Mouse (Mus musculus) central nervous system, embryonic 11.5 days (tissue): ENCODE results near the gene Krtap4-1. TPM values are rescaled to one million over a fixed set of nuclear protein-coding genes. Genes with fewer than 3 reads are reported as not detected.

ENCODE experiments used
- polyA plus RNA-seq: library from polyadenylated mRNA; depleted of rRNA; stranded (reverse); fragments of >200 nt; gene quantifications from 2 replicates; pipeline ENCODE4 v1.2.3, GENCODE M21; 2012; rRNA removed

The Krtap4-1 gene
- not detected in 2 replicates for polyA plus RNA-seq

DNA sequence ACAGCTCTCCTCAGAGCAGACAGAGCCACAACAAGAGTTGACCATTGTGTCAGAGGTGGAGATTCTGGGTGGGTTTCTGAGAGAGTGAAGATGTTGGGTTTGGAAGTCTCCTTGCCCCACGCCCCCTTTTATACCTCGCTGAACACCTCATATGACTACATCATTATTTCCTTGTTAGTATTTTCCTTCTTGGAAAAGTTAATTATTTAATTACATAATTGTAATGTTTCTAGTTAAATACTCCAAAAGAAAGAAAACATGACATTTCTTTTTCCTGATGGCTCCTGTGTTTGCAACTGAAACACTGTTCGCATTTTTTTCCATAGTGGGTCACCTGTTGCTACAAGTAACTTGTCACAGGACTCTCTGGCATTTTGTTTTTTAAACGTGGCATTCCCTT, at the start of gene Krtap4-1:
Krtap4-1 (minus strand) TSS at position 101 of the 400 bp plus-strand sequence.

DNA sequence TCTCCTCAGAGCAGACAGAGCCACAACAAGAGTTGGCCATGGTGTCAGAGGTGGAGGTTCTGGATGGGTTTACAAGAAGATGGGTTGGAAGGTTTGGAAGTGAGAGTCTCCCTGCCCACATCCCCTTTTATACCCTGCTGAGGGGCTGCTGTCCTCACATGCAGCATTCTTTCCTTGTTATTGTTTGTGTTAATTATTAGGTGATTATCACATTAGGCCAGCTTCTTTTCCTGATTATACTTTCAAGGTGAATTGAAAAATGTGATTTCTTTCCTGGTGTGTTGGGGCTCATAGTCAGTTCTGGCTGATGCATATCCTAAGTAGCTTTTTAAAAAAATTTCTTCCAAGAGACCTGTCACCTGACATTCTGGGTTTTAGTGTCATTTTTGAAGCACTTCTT, 37.8 kb upstream of the Krtap4-1 start, which contains the start of gene Krtap4-6:
Krtap4-6 (minus strand) TSS at position 101 of the 400 bp plus-strand sequence.

DNA sequence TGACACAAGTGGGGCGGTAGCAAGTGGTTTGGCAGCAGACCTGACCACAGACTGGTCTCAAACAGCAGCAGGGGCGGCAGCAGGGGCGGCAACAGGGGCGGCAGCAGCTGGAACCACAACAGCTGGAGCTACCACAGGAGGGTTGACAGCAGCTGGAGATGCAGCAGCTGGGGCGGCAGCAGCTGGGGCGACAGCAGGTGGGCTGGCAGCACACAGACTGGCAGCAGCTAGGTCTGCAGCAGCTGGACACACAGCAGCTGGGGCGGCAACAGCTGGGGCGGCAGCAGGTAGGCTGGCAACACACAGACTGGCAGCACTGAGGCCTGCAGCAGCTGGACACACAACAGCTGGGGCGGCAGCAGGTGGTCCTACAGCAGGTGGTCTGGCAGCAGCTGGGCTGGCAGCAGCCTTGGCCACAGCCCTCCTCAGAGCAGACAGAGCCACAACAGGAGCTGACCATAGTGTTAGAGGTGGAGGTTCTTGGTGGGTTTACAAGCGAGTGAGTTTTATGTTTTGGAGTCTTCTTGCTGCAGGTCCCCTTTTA, 30.5 kb upstream of the Krtap4-1 start, which contains the start of gene Gm11563:
Gm11563 (minus strand) TSS at position 494 of the 544 bp plus-strand sequence.

DNA sequence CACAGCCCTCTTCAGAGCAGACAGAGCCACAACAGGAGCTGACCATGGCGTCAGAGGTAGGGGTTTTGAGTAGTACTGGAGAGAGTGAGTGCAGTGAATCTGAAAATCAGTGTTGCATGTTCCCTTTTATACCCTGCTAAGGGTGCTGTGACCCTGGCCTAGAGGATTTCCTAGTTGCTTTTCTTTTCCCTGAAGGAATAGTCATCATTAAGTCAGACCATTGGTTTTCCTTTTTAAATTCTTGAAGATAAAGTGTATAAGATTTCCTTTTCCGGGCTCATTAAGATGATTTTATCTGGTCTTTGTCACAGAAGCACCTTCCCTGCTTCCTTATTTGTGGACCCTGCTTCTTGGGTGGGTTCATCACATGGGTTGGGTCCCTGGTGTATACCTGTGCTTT, 22.1 kb upstream of the Krtap4-1 start, which contains the start of gene Gm11555:
Gm11555 (minus strand) TSS at position 101 of the 400 bp plus-strand sequence.

DNA sequence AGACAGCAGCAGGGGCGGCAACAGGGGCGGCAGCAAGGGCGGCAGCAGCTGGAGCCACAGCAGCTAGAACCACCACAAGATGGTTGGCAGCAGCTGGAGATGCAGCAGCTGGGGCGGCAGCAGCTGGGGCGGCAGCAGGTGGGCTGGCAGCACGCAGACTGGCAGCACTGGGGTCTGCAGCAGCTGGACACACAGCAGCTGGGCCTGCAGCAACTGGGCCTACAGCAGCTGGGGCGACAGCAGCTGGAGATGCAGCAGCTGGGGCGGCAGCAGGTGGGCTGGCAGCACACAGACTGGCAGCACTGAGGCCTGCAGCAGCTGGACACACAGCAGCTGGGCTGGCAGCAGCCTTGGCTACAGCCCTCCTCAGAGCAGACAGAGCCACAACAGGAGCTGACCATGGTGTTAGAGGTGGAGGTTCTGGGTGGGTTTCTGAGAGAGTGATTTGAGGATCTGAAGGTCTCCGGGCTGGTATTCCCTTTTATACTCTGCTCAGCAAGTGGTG, 15.6 kb upstream of the Krtap4-1 start, which contains the start of gene Krtap4-7:
Krtap4-7 (minus strand) TSS at position 455 of the 505 bp plus-strand sequence.

DNA sequence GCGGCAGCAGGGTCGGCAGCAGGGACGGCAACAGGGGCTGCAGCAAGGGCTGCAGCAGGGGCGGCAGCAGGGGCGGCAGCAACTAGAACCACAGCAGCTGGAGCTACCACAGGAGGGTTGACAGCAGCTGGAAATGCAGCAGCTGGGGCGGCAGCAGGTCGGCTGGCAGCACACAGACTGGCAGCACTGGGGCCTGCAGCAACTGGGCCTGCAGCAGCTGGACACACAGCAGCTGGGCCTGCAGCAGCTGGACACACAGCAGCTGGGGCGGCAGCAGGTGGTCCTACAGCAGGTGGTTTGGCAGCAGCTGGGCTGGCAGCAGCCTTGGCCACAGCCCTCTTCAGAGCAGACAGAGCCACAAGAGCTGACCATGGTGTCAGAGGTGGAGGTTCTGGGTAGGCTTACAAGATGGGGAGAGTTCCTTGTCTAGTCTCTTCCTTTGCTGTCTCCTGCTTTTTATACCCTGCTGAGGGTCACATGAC, 6.7 kb upstream of the Krtap4-1 start, which contains the start of gene Krtap4-2:
Krtap4-2 (minus strand) TSS at position 432 of the 482 bp plus-strand sequence.

DNA sequence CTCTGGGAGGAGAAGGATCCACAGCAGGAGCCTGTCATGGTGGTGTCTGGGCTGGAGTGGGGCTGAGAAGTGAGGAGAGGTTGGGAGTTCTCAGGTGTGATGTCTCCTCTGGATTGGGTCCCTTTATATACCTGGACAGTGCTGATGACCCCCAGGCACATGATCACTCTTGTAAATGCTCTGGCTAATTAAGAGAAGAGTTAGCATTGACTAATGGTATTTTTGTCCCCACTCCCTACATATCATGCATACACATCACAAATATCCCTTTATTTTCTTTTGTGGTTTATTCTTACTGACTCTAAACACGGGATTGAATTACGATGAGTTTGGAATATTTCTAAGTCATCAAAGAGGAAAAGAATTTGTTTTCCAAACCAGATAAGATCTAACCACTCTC, 7.7 kb downstream of the Krtap4-1 start, which contains the start of gene Gm11562:
Gm11562 (minus strand) TSS at position 101 of the 400 bp plus-strand sequence.

DNA sequence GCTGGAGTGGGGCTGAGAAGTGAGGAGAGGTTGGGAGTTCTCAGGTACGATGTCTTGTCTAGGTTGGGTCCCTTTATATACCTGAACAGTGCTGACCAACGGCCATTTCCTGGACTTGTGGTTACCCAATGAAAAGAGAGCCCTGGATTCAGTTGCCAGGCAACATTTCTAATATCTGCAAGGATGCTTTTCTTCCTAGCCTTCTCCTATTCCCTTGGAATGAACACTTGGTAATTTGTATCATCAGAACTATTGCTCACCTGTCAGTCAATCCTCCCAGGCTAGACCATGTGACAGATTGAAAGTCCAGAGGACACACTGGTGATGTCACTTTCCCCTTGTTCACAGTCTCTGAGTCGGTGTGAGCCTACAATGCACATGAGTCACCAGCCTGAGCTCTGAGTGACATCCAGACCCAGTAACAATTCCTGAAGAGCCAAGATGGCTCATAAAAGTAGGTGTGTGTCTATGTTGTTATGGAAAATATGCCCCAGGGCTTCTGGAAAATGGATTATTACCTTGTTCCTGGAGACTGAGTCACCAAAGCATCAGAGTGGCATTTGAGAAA, 13.2 kb downstream of the Krtap4-1 start, which contains the start of gene Krtap2-4:
Krtap2-4 (minus strand) TSS at position 51 of the 568 bp plus-strand sequence.

DNA sequence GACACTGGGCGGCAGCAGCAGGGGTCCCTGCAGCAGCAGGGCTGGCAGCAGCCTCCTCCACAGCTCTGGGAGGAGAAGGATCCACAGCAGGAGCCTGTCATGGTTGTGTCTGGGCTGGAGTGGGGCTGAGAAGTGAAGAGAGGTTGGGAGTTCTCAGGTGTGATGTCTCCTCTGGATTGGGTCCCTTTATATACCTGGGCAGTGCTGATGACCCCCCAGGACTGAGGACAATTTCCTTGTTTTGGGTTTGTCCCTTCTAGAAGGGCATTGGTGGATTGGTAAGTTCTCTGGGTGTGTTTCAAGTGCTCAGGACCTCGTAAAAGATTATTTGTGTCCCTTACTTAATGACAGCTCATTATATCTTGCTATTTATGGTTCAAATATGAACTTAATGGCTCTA, 17.9 kb downstream of the Krtap4-1 start, which contains the start of gene Gm11937:
Gm11937 (minus strand) TSS at position 101 of the 400 bp plus-strand sequence.

DNA sequence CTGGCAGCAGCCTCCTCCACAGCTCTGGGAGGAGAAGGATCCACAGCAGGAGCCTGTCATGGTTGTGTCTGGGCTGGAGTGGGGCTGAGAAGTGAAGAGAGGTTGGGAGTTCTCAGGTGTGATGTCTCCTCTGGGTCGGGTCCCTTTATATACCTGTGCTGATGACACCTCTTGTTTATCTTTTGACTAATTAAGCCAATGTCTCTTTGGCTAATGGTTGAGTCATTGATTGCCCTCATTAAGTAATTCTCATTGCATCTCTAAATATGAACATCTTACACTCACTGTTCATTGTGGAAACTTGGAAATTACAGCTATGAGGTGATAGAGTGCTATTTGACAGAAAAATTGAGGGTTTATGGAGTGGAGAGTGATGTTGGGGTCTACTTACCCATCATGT, 24.8 kb downstream of the Krtap4-1 start, which contains the start of gene Gm11938:
Gm11938 (minus strand) TSS at position 101 of the 400 bp plus-strand sequence.

DNA sequence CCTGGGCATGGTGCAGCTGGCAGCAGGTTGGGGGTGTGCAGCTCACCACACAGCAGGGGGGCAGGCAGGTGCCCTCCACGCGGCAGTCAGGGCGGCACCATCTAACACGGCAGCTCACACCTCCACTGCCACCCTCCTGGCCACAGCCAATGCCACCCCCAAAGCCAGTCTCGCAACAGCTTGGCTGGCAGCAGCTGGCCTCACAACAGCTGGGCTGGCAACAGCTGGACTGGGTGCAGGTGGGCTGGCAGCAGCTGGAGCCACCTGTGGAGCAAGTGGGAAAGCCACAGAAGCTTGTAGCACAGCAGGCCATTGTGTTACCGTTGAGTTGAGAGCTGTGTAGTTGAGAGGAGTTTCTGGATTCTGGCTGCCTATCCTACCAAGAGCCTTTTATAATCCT, 30.3 kb downstream of the Krtap4-1 start, which contains the start of gene Krtap9-3:
Krtap9-3 (minus strand) TSS at position 364 of the 400 bp plus-strand sequence.

DNA sequence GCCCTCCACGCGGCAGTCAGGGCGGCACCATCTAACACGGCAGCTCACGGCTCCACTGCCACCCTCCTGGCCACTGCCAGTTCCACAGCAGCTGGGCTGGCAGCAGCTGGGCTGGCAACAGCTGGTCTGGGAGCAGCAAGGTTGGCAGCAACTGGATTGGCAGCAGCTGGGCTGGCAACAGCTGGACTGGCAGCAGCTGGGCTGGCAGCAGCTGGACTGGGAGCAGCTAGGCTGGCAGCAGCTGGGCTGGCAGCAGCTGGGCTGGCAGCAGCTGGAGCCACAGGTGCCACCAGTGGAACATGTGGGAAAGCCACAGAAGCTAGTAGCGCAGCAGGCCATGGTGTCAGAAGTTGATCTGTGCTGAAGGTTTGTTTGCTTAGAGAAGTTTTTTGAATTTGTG, 37.1 kb downstream of the Krtap4-1 start, which contains the start of gene Krtap1-3:
Krtap1-3 (minus strand) TSS at position 359 of the 400 bp plus-strand sequence.

DNA sequence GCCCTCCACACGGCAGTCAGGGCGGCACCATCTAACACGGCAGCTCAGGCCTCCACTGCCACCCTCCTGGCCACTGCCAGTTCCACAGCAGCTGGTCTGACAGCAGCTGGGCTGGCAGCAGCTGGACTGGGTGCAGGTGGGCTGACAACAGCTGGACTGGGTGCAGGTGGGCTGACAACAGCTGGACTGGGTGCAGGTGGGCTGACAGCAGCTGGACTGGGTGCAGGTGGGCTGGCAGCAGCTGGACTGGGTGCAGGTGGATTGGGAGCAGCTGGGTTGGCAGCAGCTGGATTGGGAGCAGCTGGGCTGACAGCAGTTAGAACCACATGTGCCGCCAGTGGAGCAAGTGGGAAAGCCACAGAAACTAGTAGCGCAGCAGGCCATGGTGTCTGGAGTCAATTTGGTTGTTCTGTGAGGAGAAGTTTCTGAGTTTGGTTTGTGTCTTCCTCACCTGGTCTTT, 44.8 kb downstream of the Krtap4-1 start, which contains the start of gene Krtap1-4:
Krtap1-4 (minus strand) TSS at position 410 of the 460 bp plus-strand sequence.

DNA sequence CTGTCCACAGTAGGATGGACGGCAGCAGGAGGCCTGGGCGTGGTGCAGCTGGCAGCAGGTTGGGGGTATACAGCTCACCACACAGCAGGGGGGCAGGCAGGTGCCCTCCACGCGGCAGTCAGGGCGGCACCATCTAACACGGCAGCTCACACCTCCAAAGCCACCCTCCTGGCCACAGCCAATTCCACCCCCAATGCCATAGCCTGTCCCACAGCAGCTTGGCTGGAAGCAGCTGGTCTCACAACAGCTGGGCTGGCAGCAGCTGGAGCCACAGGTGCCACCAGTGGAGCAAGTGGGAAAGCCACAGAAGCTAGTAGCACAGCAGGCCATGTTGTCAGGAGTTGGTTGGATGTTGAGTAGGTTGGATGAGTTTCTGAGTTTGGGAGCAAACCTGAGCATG, 47.4 kb downstream of the Krtap4-1 start, which contains the start of gene Krtap1-5:
Krtap1-5 (minus strand) TSS at position 381 of the 400 bp plus-strand sequence.

Other genes with a start within 250 kb of the Krtap4-1 start
- gene Krt10, start 238.9 kb downstream of the Krtap4-1 start, polyA plus RNA-seq = 5.6 and 10.6 TPM in 2 replicates
- 0.04 TPM in 1 of 2 replicates, not detected in the other for gene Krt12, start 206.0 kb downstream of the Krtap4-1 start, polyA plus RNA-seq
- 1.1 and 2.3 TPM in 2 replicates for gene Krt20, start 190.1 kb downstream of the Krtap4-1 start, polyA plus RNA-seq
- 0.08 and 0.14 TPM in 2 replicates for gene Krt23, start 135.1 kb downstream of the Krtap4-1 start, polyA plus RNA-seq
- gene Krt39, start 106.9 kb downstream of the Krtap4-1 start, polyA plus RNA-seq = not detected in 2 replicates
- 0.07 TPM in 1 of 2 replicates, not detected in the other for gene Krt40, start 85.1 kb downstream of the Krtap4-1 start, polyA plus RNA-seq
- not detected in 2 replicates for gene Krtap3-3, start 77.4 kb downstream of the Krtap4-1 start, polyA plus RNA-seq
- gene Krtap3-2, start 71.4 kb downstream of the Krtap4-1 start, polyA plus RNA-seq = not detected in 2 replicates
- gene Gm11939, start 68.8 kb downstream of the Krtap4-1 start, polyA plus RNA-seq = not detected in 2 replicates
- gene Krtap3-1, start 61.6 kb downstream of the Krtap4-1 start, polyA plus RNA-seq = not detected in 2 replicates
- gene Krtap1-5, start 47.2 kb downstream of the Krtap4-1 start, polyA plus RNA-seq = not detected in 2 replicates
- not detected in 2 replicates for gene Krtap1-4, start 44.6 kb downstream of the Krtap4-1 start, polyA plus RNA-seq
- not detected in 2 replicates for gene Krtap1-3, start 36.9 kb downstream of the Krtap4-1 start, polyA plus RNA-seq
- gene Krtap9-3, start 30.1 kb downstream of the Krtap4-1 start, polyA plus RNA-seq = not detected in 2 replicates
- not detected in 2 replicates for gene Gm11938, start 24.9 kb downstream of the Krtap4-1 start, polyA plus RNA-seq
- gene Gm11937, start 18.0 kb downstream of the Krtap4-1 start, polyA plus RNA-seq = not detected in 2 replicates
- gene Krtap2-4, start 13.4 kb downstream of the Krtap4-1 start, polyA plus RNA-seq = not detected in 2 replicates
- not detected in 2 replicates for gene Gm11562, start 7.8 kb downstream of the Krtap4-1 start, polyA plus RNA-seq
- not detected in 2 replicates for gene Krtap4-2, start 6.8 kb upstream of the Krtap4-1 start, polyA plus RNA-seq
- gene Krtap4-7, start 15.9 kb upstream of the Krtap4-1 start, polyA plus RNA-seq = not detected in 2 replicates
- gene Gm11555, start 22.0 kb upstream of the Krtap4-1 start, polyA plus RNA-seq = not detected in 2 replicates
- not detected in 2 replicates for gene Gm11563, start 30.7 kb upstream of the Krtap4-1 start, polyA plus RNA-seq
- not detected in 2 replicates for gene Krtap4-6, start 37.7 kb upstream of the Krtap4-1 start, polyA plus RNA-seq
- gene Gm14190, start 62.5 kb upstream of the Krtap4-1 start, polyA plus RNA-seq = not detected in 2 replicates
- not detected in 2 replicates for gene Gm14180, start 106.1 kb upstream of the Krtap4-1 start, polyA plus RNA-seq
- not detected in 2 replicates for gene Gm11595, start 144.7 kb upstream of the Krtap4-1 start, polyA plus RNA-seq
- not detected in 2 replicates for gene Krtap4-8, start 152.5 kb upstream of the Krtap4-1 start, polyA plus RNA-seq
- not detected in 2 replicates for gene Krtap4-9, start 157.0 kb upstream of the Krtap4-1 start, polyA plus RNA-seq
- gene Gm11596, start 165.2 kb upstream of the Krtap4-1 start, polyA plus RNA-seq = not detected in 2 replicates
- not detected in 2 replicates for gene Gm11569, start 170.7 kb upstream of the Krtap4-1 start, polyA plus RNA-seq
- gene Gm11554, start 176.2 kb upstream of the Krtap4-1 start, polyA plus RNA-seq = not detected in 2 replicates
- gene Krtap4-13, start 181.7 kb upstream of the Krtap4-1 start, polyA plus RNA-seq = not detected in 2 replicates
- gene Gm11564, start 187.4 kb upstream of the Krtap4-1 start, polyA plus RNA-seq = not detected in 2 replicates
- gene 2300003K06Rik, start 209.8 kb upstream of the Krtap4-1 start, polyA plus RNA-seq = not detected in 2 replicates
- not detected in 2 replicates for gene Krtap4-16, start 223.4 kb upstream of the Krtap4-1 start, polyA plus RNA-seq
- not detected in 2 replicates for gene Gm11568, start 229.7 kb upstream of the Krtap4-1 start, polyA plus RNA-seq
- gene Gm11559, start 236.2 kb upstream of the Krtap4-1 start, polyA plus RNA-seq = not detected in 2 replicates
- not detected in 2 replicates for gene Krtap9-1, start 245.2 kb upstream of the Krtap4-1 start, polyA plus RNA-seq